Mouse (Mus musculus): Measurements from ENCODE around the gene Lmo3. TPM values are rescaled to one million over a fixed set of nuclear protein-coding genes. Genes with fewer than 3 reads are reported as not detected.

Lmo3 gene
- total and polyA plus RNA-seq, 3 experiments: not detected

DNA sequence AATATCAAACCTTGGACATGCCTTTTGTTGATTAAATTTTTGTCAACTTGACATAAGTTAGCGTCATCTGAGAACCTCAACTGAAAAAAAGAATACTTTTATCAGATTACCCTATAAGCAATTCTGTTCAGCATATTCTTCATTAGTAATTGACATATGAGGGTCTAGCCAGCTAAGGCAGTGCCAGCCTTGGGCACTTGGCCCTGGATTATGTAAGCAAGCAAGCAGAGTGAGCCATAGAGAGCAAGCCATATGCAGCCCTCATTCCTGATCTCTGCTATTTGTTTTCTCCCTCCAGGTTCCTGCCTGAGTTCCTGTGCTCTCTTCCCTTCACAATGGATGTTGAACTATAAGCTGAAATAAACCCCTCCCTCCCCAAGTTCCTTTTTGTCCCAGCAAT lies 182.9 kb downstream of the Lmo3 start (continued):
- no peak for TF ChIP-seq UBTF (IDR thresholded peaks at IDR 0.05; ENCODE audit: borderline replicate concordance, insufficient read depth, low read depth, low read length)
- TF ChIP-seq MYB (IDR thresholded peaks at IDR 0.05; ENCODE audit: low read depth, low read length): no peak

DNA sequence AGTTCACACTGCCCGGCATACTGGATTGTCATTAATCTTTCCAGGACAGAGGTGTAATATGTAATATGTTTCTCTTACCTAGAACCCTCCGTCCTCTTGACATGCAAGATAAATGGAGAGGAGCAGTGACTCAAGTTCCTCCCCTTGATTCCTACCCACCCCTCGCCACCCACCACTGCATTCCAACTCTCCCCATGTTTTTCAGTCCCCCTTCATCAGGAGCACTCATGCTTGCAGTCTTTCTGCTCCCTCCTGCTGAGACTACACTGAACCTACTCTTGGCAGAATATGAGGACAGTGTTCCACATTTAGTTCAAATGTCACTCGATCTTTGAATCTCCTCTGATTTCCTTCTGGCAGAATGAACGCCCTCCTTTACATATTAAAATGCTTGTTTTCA lies 190.7 kb downstream of the Lmo3 start:
- TF ChIP-seq ELF1 (IDR thresholded peaks at IDR 0.05; ENCODE audit: low read depth, low read length) (no peak), NRF1 (IDR thresholded peaks at IDR 0.05; ENCODE audit: insufficient read depth, low read depth, low read length, poor library complexity, severe bottlenecking) (no peak), ETS1 (IDR thresholded peaks at IDR 0.05; ENCODE audit: low read depth, low read length) (no peak), POLR2AphosphoS2 (IDR thresholded peaks at IDR 0.05; ENCODE audit: low read length) (no peak), MYC (IDR thresholded peaks at IDR 0.05; ENCODE audit: low read depth, low read length) (no peak), ZMIZ1 (IDR thresholded peaks at IDR 0.05; ENCODE audit: low read depth, low read length) (no peak), NELFE (IDR thresholded peaks at IDR 0.05; ENCODE audit: low read depth, low read length) (no peak), MYB (IDR thresholded peaks at IDR 0.05; ENCODE audit: low read depth, low read length) (no peak), MEF2A (IDR thresholded peaks at IDR 0.05; ENCODE audit: extremely low read depth, insufficient replicate concordance, low read depth, low read length, poor library complexity, severe bottlenecking) (no peak)
- Histone ChIP-seq H3K79me2 (ENCODE audit: control insufficient read depth, insufficient read depth, low read length, poor library complexity) (no peaks in the 10 kb centered on the region), H3K27ac (ENCODE audit: control insufficient read depth, low read depth, low read length) (no peak overlapping the region), H3K36me3 (ENCODE audit: control insufficient read depth in 1 of 2, insufficient read depth in 2 of 2, low read length in 2 of 2) (no peaks in the 10 kb centered on the region), H3K4me1 (ENCODE audit: control insufficient read depth in 1 of 2, insufficient read depth in 2 of 2, low read length in 2 of 2) (no peaks in the 10 kb centered on the region), H3K9ac (ENCODE audit: control insufficient read depth, low read depth, low read length, poor library complexity, severe bottlenecking) (no peak overlapping the region), H3K27me3 (ENCODE audit: control insufficient read depth in 1 of 2, insufficient read depth in 2 of 2, low read length in 2 of 2) (no peaks in the 10 kb centered on the region), H3K9me3 (replicated peaks; ENCODE audit: insufficient read depth, low read length) (no peaks in the 10 kb centered on the region), H3K4me3 (ENCODE audit: control insufficient read depth in 1 of 2, insufficient read depth in 1 of 2, low read depth in 2 of 2, low read length in 2 of 2) (no peak overlapping the region)
- no peak for DNase-seq (ENCODE audit: low read depth, low spot score)

DNA sequence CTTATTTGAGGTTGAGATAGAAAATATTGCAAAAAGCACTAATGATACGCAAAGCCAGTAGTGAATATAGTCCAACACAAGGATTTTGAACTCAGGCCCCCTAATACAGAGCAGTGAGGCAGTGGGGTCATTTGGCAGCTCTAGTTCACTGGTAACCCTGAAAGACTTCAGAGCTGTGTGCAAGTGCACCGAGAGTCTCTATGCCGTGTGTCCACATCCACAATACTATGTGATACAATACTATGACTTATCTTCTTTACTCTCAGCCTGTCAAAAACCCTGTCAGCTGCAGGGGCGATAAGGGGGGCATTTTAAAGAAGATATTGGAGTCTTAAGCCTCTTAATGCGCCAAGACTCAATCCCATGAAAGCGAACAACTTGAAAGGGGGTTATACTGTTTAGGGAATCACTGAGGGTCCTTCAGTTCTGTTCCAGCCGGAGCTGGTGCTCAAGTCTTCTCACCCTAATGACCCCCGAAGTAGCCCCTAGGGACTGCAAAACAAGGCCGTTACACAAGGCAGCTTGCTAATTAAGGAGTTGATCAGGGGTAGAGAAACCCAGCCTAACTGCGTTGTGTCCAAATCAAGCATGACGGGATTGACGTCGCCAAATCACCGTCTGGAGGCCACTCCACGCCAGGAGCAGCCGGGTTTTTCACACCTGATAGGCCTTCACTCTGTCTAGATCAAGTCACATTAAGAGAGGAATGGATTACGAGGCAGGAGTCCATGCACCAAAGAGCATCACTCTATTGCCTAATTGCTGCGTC lies 193.4 kb downstream of the Lmo3 start:
- Histone ChIP-seq H3K27ac (ENCODE audit: control insufficient read depth, low read depth, low read length) (no peak overlapping the region), H3K4me1 (ENCODE audit: control insufficient read depth in 1 of 2, insufficient read depth in 2 of 2, low read length in 2 of 2) (no peaks in the 10 kb centered on the region), H3K9me3 (replicated peaks; ENCODE audit: insufficient read depth, low read length) (no peaks in the 10 kb centered on the region), H3K9ac (ENCODE audit: control insufficient read depth, low read depth, low read length, poor library complexity, severe bottlenecking) (no peak overlapping the region), H3K4me3 (ENCODE audit: control insufficient read depth in 1 of 2, insufficient read depth in 1 of 2, low read depth in 2 of 2, low read length in 2 of 2) (no peak overlapping the region), H3K36me3 (ENCODE audit: control insufficient read depth in 1 of 2, insufficient read depth in 2 of 2, low read length in 2 of 2) (no peaks in the 10 kb centered on the region), H3K79me2 (ENCODE audit: control insufficient read depth, insufficient read depth, low read length, poor library complexity) (no peaks in the 10 kb centered on the region), H3K27me3 (ENCODE audit: control insufficient read depth in 1 of 2, insufficient read depth in 2 of 2, low read length in 2 of 2) (no peaks in the 10 kb centered on the region)
- no peak for DNase-seq (ENCODE audit: low read depth, low spot score)
- TF ChIP-seq USF2 (IDR thresholded peaks at IDR 0.05; ENCODE audit: borderline replicate concordance in 1 of 2, insufficient read depth in 1 of 2, low read depth in 1 of 2, low read length in 2 of 2): no peak
- no peak for TF ChIP-seq KAT2A (conservative IDR thresholded peaks at IDR 0.05; ENCODE audit: low read depth, low read length)
- TF ChIP-seq TCF12 (IDR thresholded peaks at IDR 0.05; ENCODE audit: low read depth, low read length): no peak
- no peak for TF ChIP-seq MAZ (IDR thresholded peaks at IDR 0.05; ENCODE audit: low read depth, low read length)
- TF ChIP-seq CHD1 (IDR thresholded peaks at IDR 0.05; ENCODE audit: low read depth, low read length): no peak
- no peak for TF ChIP-seq NELFE (IDR thresholded peaks at IDR 0.05; ENCODE audit: low read depth, low read length)
- no peak for TF ChIP-seq MAX (IDR thresholded peaks at IDR 0.05; ENCODE audit: low read length)
- no peak for TF ChIP-seq E2F4 (IDR thresholded peaks at IDR 0.05; ENCODE audit: borderline replicate concordance, low read depth, low read length)
- no peak for TF ChIP-seq MAFK (IDR thresholded peaks at IDR 0.05; ENCODE audit: borderline replicate concordance, low read depth, low read length)
- TF ChIP-seq SMC3 (IDR thresholded peaks at IDR 0.05; ENCODE audit: low read depth, low read length): no peak
- TF ChIP-seq GABPA (IDR thresholded peaks at IDR 0.05; ENCODE audit: low read depth, low read length): no peak
- no peak for TF ChIP-seq ZNF384 (IDR thresholded peaks at IDR 0.05; ENCODE audit: low read depth, low read length)
- no peak for TF ChIP-seq ELF1 (IDR thresholded peaks at IDR 0.05; ENCODE audit: low read depth, low read length)
- no peak for TF ChIP-seq SIN3A (IDR thresholded peaks at IDR 0.05; ENCODE audit: low read length)
- TF ChIP-seq POLR2AphosphoS2 (IDR thresholded peaks at IDR 0.05; ENCODE audit: low read length): no peak
- no peak for TF ChIP-seq ZMIZ1 (IDR thresholded peaks at IDR 0.05; ENCODE audit: low read depth, low read length)
- no peak for TF ChIP-seq RCOR1 (IDR thresholded peaks at IDR 0.05; ENCODE audit: low read depth, low read length)
- no peak for TF ChIP-seq USF1 (IDR thresholded peaks at IDR 0.05; ENCODE audit: low read depth, low read length)

Data from MEL (cell line).